Comparison of ENCODE assay signal across 16 mouse cellular contexts in genomic region chr6:94750228-94751100, GRCm38 (mm10). TPM values are rescaled to one million over a fixed set of nuclear protein-coding genes. Genes with fewer than 3 reads are reported as not detected.
DNase-seq lines count a peak whose midpoint lies in the region; ATAC-seq lines count a peak whose summit lies in the region.
"Had no signal": no experiment of that assay in that cellular context is flagged by ENCODE, and none has a peak within 500 bp of the region (broad histone marks: within the 10 kb centered on the region; RNA-seq: fewer than 3 reads in every experiment).

No protein-coding gene starts in this region.

- peak; percentile 82 for ATAC-seq in midbrain, embryonic 13.5 days

- H3K4me1 ChIP-seq in hindbrain, embryonic 10.5 days (replicated peaks): peaks cover 34% of the 10 kb centered on the region
- H3K4me1 ChIP-seq in midbrain, embryonic 13.5 days (replicated peaks): peaks cover 16% of the 10 kb centered on the region
- H3K4me1 ChIP-seq: liver, embryonic 13.5 days; stomach, embryonic 15.5 days had no signal

- peak overlapping the region; percentile 19 for H3K4me2 ChIP-seq in midbrain, embryonic 13.5 days (replicated peaks)
- H3K4me2 ChIP-seq: liver, embryonic 13.5 days; stomach, embryonic 15.5 days had no signal

- H3K4me3 ChIP-seq in hindbrain, embryonic 10.5 days: peak overlapping the region; percentile 29
- H3K4me3 ChIP-seq in midbrain, embryonic 13.5 days (replicated peaks): no peak overlapping the region
- H3K4me3 ChIP-seq: heart, adult 2 months; liver, embryonic 13.5 days; stomach, embryonic 15.5 days had no signal

- no peaks in the 10 kb centered on the region for H3K36me3 ChIP-seq in hindbrain, embryonic 10.5 days
- H3K36me3 ChIP-seq in midbrain, embryonic 13.5 days: no peaks in the 10 kb centered on the region
- H3K36me3 ChIP-seq: liver, embryonic 13.5 days; stomach, embryonic 15.5 days had no signal

- no peaks in the 10 kb centered on the region; the same call in 1 of the 2 replicates for H3K27me3 ChIP-seq in hindbrain, embryonic 10.5 days (ENCODE audit: insufficient read depth, poor library complexity, severe bottlenecking)
- no peaks in the 10 kb centered on the region for H3K27me3 ChIP-seq in midbrain, embryonic 13.5 days
- H3K27me3 ChIP-seq: stomach, embryonic 15.5 days had no signal

- H3K27ac ChIP-seq in hindbrain, embryonic 10.5 days: peak overlapping the region; percentile 75
- H3K27ac ChIP-seq in midbrain, embryonic 13.5 days: no peak overlapping the region
- H3K27ac ChIP-seq: heart, adult 2 months; liver, embryonic 13.5 days; stomach, embryonic 15.5 days had no signal

- 16% methylated on average over 13 of the region's 13 CpGs for WGBS in hindbrain, embryonic 10.5 days
- 2% methylated on average over 13 of the region's 13 CpGs for WGBS in midbrain, embryonic 13.5 days

- H3K9me3 ChIP-seq in hindbrain, embryonic 10.5 days: no peaks in the 10 kb centered on the region
- no peaks in the 10 kb centered on the region for H3K9me3 ChIP-seq in midbrain, embryonic 13.5 days
- H3K9me3 ChIP-seq: liver, embryonic 13.5 days; stomach, embryonic 15.5 days had no signal

- H3K9ac ChIP-seq in midbrain, embryonic 13.5 days (replicated peaks): no peak overlapping the region
- H3K9ac ChIP-seq: liver, embryonic 13.5 days; stomach, embryonic 15.5 days had no signal

- DNase-seq in ES-CJ7 (ENCODE audit: low read depth, low spot score): peak; percentile 99
- peak; percentile 76 for DNase-seq in embryo, embryonic 10.5 days (ENCODE audit: low spot score)
- peak; percentile 43 for DNase-seq in hindbrain, embryonic 10.5 days (ENCODE audit: low spot score)
- no peak for DNase-seq in thymus, postnatal 25 days
- no peak for DNase-seq in lung, postnatal 10 days
- DNase-seq in adrenal gland, postnatal 36 days: no peak
- no peak for DNase-seq in heart, adult 8-10 months (ENCODE audit: low spot score)
- DNase-seq: adrenal gland, postnatal 14 days; heart, adult 2 months; heart, postnatal 36 days; kidney, adult 8-10 months; liver, embryonic 13.5 days; lung, postnatal 14 days; thymus, postnatal 36 days had no signal

RNA-seq across cellular contexts. Expression of gene Lrig1, which starts 50.5 kb away (rescaled TPM):
- 12.7 and 14.4 TPM in 2 replicates for polyA plus RNA-seq in hindbrain, embryonic 10.5 days (2016; fragmentation: Nextera tagmentation; extraction: Ambion mirVana)
- 10.5 and 11.4 TPM in 2 replicates for polyA plus RNA-seq in midbrain, embryonic 13.5 days (2015; fragmentation: Nextera tagmentation; extraction: Ambion mirVana)
- total RNA-seq in adrenal gland, postnatal 36 days (2021): 10 to 100 TPM; 11.7 to 14.9 TPM
- total RNA-seq in heart, adult 8-10 months (2022): 10 to 100 TPM; 27.0 to 36.3 (median 32.2) TPM

Comparison
In these comparisons a context has a peak if more than half of its experiments do, and no peak if none do; other contexts are left out.
1. DNase-seq: peak in ES-CJ7 (single experiment), embryo, embryonic 10.5 days (single experiment) and hindbrain, embryonic 10.5 days (single experiment); none in thymus, postnatal 25 days (single experiment), lung, postnatal 10 days (single experiment), adrenal gland, postnatal 36 days (0 of 2) and heart, adult 8-10 months (single experiment).